Mouse (Mus musculus) neural tube, embryonic 15.5 days (tissue): ENCODE results near the gene St3gal5. TPM values are rescaled to one million over a fixed set of nuclear protein-coding genes. Genes with fewer than 3 reads are reported as not detected.
A peak's percentile ranks its signal among the peaks of the same experiment; 100 is the strongest.

Source experiments
- ATAC-seq: fragments of 200-750 bp; cut with Nextera tagmentation; 2 replicates; pipeline ENCODE4 v1.8.0; 2017; ENCODE audit warnings: mild to moderate bottlenecking, moderate TSS enrichment, moderate library complexity; ENCODE audit not compliant: low FRiP score
- H3K27ac ChIP-seq: fragments of 300-500 bp; sonication (generic); replicated peaks from 2 replicates; pipeline ENCODE4 v1.5.1; 2015; ENCODE audit warnings: mild to moderate bottlenecking, inconsistent platforms
- H3K27me3 ChIP-seq: fragments of 300-500 bp; sonication (generic); replicated peaks from 2 replicates; pipeline ENCODE4 v1.6.1; 2015; ENCODE audit warnings: inconsistent platforms
- H3K36me3 ChIP-seq: fragments of 300-500 bp; sonication (generic); 2 replicates; pipeline ENCODE4 v1.6.1; 2015; ENCODE audit warnings: inconsistent platforms
- H3K4me1 ChIP-seq: fragments of 300-500 bp; sonication (generic); 2 replicates; pipeline ENCODE4 v1.6.1; 2015; ENCODE audit warnings: inconsistent platforms
- H3K4me2 ChIP-seq: fragments of 300-500 bp; sonication (generic); 2 replicates; pipeline ENCODE4 v1.6.1; 2015; ENCODE audit warnings: inconsistent platforms, mild to moderate bottlenecking, moderate library complexity
- H3K4me3 ChIP-seq: fragments of 300-500 bp; sonication (generic); replicated peaks from 2 replicates; pipeline ENCODE4 v1.5.1; 2015; ENCODE audit warnings: mild to moderate bottlenecking, inconsistent platforms
- H3K9ac ChIP-seq: fragments of 300-500 bp; sonication (generic); replicated peaks from 2 replicates; pipeline ENCODE4 v1.6.1; 2015; ENCODE audit warnings: mild to moderate bottlenecking, inconsistent platforms
- H3K9me3 ChIP-seq: fragments of 300-500 bp; sonication (generic); replicated peaks from 2 replicates; pipeline ENCODE4 v1.6.1; 2016; ENCODE audit warnings: inconsistent platforms
- WGBS: fragments of 180-500 bp; shearing (Covaris S2); methylation state at CpG from one replicate; pipeline ENCODE4 v1.1.7; 2015; ENCODE audit warnings: mixed read lengths; 5-methylcytosine and 5-hydroxymethylcytosine counted together
- polyA plus RNA-seq: library from polyadenylated mRNA; unstranded; fragments of >200 nt; fragmentation: Nextera tagmentation; extraction: Ambion mirVana; gene quantifications from 2 replicates; pipeline ENCODE4 v1.2.1, GENCODE M21; 2015

The St3gal5 gene
- polyA plus RNA-seq, 1 experiment from 2014 or later: 76.0 TPM

DNA sequence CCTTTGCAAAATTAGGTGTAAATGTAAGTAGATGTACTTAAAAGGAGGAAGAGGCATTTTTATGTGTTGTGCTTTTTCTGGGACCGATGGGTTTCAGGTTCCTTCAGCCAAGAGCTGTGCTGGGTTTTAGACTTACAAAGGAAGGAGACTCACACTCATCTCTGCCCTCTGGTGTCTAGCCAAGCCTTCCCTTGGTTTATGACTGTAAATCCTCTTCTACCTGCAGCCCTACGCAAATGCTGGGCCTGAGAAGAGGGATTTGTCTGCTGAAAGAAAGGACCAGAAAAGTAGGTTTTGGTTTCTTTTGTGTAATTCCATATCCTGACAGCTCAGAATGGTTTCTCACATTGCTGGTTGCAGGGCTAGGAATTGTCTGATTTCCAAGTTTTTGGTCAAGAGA is 1.3 kb downstream of the St3gal5 start:
- WGBS: 4% methylated on average over 2 of the region's 2 CpGs
- Histone ChIP-seq H3K9me3 (no peaks in the 10 kb centered on the region), H3K36me3 (no peaks in the 10 kb centered on the region), H3K27me3 (no peaks in the 10 kb centered on the region), H3K9ac (0 out of 2 replicates have a peak overlapping the region, but pooled peaks have one; percentile 93), H3K4me2 (peak overlapping the region; percentile 76), H3K27ac (no peak overlapping the region), H3K4me3 (peak overlapping the region; percentile 90), H3K4me1 (peaks cover 34% of the 10 kb centered on the region)
- ATAC-seq: no peak

DNA sequence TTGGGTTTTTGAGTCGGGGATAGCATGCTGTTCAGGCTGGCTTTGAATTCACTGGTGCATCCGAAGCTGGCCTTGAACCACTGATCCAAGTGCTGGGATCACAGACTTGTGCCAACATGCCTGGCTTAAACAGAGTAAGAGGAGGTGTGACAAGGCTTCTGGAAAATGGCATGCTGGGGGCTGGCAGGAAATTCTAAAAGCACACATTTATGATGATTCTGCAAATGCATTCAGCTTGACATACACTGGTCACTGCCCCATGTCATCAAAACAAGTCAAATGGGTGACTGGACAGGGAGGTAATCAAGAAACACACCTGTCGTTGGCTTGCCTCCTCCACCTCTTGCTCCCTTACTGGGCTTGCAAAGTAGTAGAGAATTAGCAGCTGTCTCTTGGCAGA is 1.9 kb downstream of the St3gal5 start:
- Histone ChIP-seq H3K27ac (no peak overlapping the region), H3K4me1 (peaks cover 34% of the 10 kb centered on the region), H3K4me3 (peak overlapping the region; percentile 90), H3K9ac (0 out of 2 replicates have a peak overlapping the region, but pooled peaks have one; percentile 93), H3K4me2 (peak overlapping the region; percentile 76), H3K27me3 (no peaks in the 10 kb centered on the region), H3K9me3 (no peaks in the 10 kb centered on the region), H3K36me3 (no peaks in the 10 kb centered on the region)
- ATAC-seq: no peak
- 82% methylated on average over 3 of the region's 3 CpGs for WGBS

DNA sequence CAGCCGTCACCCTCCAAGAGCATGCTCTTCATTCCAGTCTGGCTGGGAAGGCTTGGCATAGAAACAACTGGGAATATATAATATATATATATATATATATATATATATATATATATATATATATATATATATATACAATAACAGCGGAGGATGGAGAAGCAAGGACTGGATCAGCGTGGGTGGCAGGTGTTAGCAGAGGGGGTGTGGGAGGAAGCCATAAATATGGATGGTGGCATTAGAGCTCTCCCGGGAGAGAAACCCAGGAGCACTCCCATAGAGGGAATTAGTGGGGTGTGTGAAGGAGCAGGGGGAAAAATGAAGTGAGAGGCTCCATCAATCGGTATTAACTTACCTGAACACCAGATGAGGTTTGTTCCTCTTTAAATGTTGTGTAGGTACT is 2.8 kb downstream of the St3gal5 start:
- Histone ChIP-seq H3K27me3 (no peaks in the 10 kb centered on the region), H3K4me3 (no peak overlapping the region), H3K9ac (no peak overlapping the region), H3K36me3 (no peaks in the 10 kb centered on the region), H3K4me2 (peak overlapping the region; percentile 76), H3K27ac (no peak overlapping the region), H3K4me1 (peaks cover 34% of the 10 kb centered on the region), H3K9me3 (no peaks in the 10 kb centered on the region)
- ATAC-seq: no peak
- WGBS: 45% methylated on average over 5 of the region's 5 CpGs

DNA sequence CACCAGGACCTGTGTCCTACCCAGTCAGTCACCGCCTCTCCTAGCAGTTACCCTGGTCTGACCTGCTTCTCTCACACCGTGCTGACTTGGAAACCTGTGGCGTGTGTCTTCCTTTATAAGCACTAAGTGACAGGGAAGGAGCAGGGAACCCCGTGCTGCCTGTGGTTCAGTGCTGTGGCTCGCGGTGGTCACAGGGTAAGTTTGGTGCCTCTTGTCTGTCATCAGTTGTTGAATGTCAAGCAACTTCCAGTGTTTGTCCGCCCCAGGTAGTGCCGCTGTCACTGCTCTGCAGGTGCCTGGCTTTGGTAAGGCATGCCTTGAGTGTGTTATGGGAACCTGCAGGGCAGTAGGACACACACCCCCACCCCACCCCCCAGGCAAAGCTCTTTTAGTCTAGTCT is 3.5 kb downstream of the St3gal5 start:
- ATAC-seq: no peak
- 86% methylated on average over 8 of the region's 8 CpGs for WGBS
- H3K4me2 ChIP-seq: 0 out of 2 replicates have a peak overlapping the region, but pooled peaks have one; percentile 17

DNA sequence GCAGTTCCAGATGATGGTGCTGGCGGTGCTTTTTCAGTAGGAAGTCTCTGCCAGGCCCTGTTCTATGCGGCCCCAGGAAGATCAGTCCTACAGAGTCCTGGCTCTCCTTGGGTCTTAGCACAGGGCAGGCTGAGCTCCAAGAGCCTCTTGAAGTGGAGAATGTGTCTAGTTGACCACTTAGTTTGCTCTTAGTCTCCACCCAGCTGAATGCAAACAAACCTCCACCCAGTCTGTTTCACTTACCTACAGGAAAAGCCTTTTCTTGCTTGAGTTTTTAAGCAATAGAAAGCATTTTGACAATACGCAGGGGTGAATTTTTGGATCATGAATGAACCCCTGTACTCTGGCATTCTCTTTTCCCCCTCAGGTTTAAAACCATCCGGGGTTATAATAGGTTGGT is 4.0 kb downstream of the St3gal5 start:
- no peak for ATAC-seq
- Histone ChIP-seq H3K27ac (no peak overlapping the region), H3K9ac (no peak overlapping the region), H3K27me3 (no peaks in the 10 kb centered on the region), H3K9me3 (no peaks in the 10 kb centered on the region), H3K4me3 (no peak overlapping the region), H3K4me1 (peaks cover 33% of the 10 kb centered on the region), H3K36me3 (no peaks in the 10 kb centered on the region), H3K4me2 (no peak overlapping the region)
- 87% methylated on average over 4 of the region's 4 CpGs for WGBS

More for the DNA sequence above, 3.5 kb downstream of the St3gal5 start:
- Histone ChIP-seq H3K36me3 (no peaks in the 10 kb centered on the region), H3K27ac (no peak overlapping the region), H3K27me3 (no peaks in the 10 kb centered on the region), H3K9ac (no peak overlapping the region), H3K4me3 (no peak overlapping the region), H3K9me3 (no peaks in the 10 kb centered on the region), H3K4me1 (peaks cover 34% of the 10 kb centered on the region)

DNA sequence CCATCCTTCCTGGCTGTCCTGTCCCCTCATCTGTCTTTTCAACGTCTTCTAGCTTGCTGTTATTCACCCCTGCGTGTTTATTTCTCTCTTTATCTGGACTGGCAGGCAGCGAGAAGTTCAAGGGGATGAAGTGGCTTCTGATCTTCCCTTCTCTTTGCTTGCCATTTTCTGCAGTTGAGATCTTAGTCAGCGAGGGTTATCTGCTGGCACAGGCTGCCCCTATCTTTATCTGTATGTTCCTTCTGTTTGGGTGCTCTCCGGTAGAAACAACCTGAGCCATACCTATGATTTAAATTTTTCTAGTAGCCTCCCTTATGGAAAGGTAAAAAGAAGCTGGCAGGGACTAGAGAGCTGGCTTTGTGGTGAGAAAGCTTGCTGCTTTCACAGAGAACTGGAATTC is 4.7 kb downstream of the St3gal5 start:
- no peaks in the 10 kb centered on the region for H3K36me3 ChIP-seq
- no peaks in the 10 kb centered on the region for H3K27me3 ChIP-seq
- no peak overlapping the region for H3K4me3 ChIP-seq
- H3K27ac ChIP-seq: no peak overlapping the region
- no peaks in the 10 kb centered on the region for H3K9me3 ChIP-seq
- no peak overlapping the region for H3K4me2 ChIP-seq
- WGBS: 78% methylated on average over 5 of the region's 5 CpGs
- peaks cover 27% of the 10 kb centered on the region for H3K4me1 ChIP-seq
- ATAC-seq: no peak
- H3K9ac ChIP-seq: no peak overlapping the region

DNA sequence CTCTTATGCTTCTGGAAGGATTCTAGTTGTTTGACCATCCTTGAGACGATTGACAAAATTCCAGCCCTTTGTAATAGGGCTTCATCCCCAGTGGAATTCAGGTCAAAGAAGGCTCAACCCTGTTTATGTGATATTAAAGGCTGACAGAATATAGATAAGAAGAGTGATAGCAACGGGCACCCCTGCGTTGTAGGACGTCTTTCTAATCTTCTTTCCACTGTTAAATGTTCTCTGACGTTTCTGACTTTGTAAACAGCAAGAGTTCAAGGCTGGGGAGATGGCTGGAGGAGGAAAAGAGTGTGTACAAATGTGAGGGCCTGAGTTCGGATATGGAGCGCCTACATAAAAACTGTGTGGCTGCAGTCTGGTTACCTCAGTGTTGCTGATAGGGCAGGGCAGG is 7.1 kb downstream of the St3gal5 start:
- H3K27ac ChIP-seq: no peak overlapping the region
- H3K4me1 ChIP-seq: peaks cover 30% of the 10 kb centered on the region
- H3K9me3 ChIP-seq: no peaks in the 10 kb centered on the region
- WGBS: 90% methylated on average over 7 of the region's 7 CpGs
- H3K9ac ChIP-seq: no peak overlapping the region
- H3K4me2 ChIP-seq: no peak overlapping the region
- no peak for ATAC-seq
- no peaks in the 10 kb centered on the region for H3K27me3 ChIP-seq
- no peak overlapping the region for H3K4me3 ChIP-seq
- H3K36me3 ChIP-seq: no peaks in the 10 kb centered on the region

DNA sequence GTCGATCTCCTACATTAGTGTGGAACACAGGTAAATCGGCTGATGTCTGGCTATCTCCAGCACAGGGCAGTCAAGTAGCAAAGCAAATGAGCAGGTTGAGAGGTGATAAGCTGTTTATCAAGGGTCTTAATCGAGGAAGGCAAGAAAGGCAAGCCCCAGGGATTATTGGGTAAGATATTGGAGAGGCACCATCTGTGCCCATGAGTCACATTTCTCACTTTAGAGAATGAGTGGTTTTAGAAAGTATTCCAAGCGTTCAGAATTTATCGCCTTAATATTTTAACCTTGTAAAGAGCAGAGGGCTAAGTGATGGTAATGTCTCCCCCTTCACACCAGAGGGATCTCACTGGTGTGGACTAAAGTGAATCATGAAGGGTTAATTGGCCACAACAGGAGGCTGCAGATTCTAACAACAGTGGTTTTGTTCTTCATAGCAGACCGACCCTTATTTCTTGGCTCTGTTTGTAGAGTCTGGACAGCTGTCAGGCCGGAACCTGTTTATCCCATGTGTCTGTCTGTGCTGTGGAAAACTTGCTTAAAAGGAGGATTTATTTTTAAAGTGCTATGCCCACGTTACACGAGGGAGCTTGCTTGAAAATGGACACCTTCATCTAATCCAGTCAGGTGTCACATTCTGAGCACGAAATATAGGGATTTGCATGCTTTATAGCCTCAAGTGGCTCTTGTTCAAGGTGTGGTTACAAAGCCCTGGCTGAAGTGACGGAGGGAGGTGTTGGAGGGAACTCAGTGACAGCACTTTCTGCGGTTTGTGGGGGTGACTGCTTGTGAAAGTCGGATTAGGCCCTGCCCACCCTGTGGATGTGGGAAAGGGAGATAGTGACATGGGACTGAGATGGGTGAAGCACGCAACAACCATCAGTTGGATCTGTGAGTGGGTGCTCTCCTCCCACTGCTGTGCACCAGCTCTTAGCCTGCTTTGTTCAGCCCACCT is 11.8 kb downstream of the St3gal5 start:
- no peak for ATAC-seq
- H3K9ac ChIP-seq: no peak overlapping the region

DNA sequence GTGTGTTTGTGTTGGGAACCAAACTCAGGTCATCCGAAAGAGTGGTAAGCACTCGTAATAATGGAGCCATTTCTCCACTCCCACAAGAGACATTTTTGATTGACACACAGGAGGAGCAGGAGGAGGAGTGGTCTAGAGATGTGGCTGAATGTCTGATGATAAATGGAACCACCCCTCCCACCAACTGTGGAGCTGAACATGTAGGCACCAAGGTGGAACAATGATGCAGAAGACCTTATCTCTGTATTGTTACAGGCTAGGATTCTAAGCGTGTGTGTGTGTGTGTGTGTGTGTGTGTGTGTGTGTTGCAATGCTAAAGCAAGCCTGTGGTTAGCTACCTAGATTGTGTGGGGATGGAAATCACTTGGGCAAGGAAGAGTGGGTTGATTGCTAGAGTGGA is 13.2 kb downstream of the St3gal5 start:
- Histone ChIP-seq H3K36me3 (no peaks in the 10 kb centered on the region), H3K27ac (no peak overlapping the region), H3K9ac (no peak overlapping the region), H3K9me3 (no peaks in the 10 kb centered on the region), H3K4me2 (no peak overlapping the region), H3K27me3 (no peaks in the 10 kb centered on the region), H3K4me3 (no peak overlapping the region), H3K4me1 (peaks cover 29% of the 10 kb centered on the region)
- ATAC-seq: no peak
- 83% methylated on average over 3 of the region's 3 CpGs for WGBS

More for the DNA sequence above, 11.8 kb downstream of the St3gal5 start:
- no peak overlapping the region for H3K4me2 ChIP-seq
- no peak overlapping the region for H3K4me3 ChIP-seq
- H3K9me3 ChIP-seq: no peaks in the 10 kb centered on the region
- peaks cover 29% of the 10 kb centered on the region for H3K4me1 ChIP-seq
- H3K36me3 ChIP-seq: no peaks in the 10 kb centered on the region
- WGBS: 62% methylated on average over 14 of the region's 14 CpGs
- no peaks in the 10 kb centered on the region for H3K27me3 ChIP-seq
- no peak overlapping the region for H3K27ac ChIP-seq

DNA sequence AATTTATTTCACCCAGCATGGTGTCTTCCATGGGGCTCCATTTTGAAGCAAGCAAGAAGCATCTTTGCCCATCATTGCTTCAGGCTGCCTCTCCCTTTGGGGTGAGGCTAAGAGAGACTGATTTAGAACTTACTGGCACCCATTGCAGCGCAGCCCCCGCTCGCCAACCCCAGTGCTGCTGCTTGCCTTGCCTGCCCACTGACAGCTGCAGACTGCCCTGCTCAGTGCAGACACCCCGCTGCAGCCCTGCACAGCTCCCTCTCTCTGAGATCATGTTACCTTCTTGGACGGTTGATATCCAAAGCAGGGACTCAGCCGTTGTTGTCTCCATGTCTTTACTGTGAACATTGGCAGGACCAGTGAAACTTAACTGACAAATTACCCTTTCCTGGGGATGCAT is 15.2 kb downstream of the St3gal5 start:
- Histone ChIP-seq H3K27ac (no peak overlapping the region), H3K9me3 (no peaks in the 10 kb centered on the region), H3K9ac (no peak overlapping the region), H3K27me3 (no peaks in the 10 kb centered on the region), H3K4me2 (no peak overlapping the region), H3K4me3 (no peak overlapping the region), H3K4me1 (peaks cover 29% of the 10 kb centered on the region), H3K36me3 (no peaks in the 10 kb centered on the region)
- peak; percentile 26; the same call in 1 of the 2 replicates for ATAC-seq
- 42% methylated on average over 6 of the region's 6 CpGs for WGBS

DNA sequence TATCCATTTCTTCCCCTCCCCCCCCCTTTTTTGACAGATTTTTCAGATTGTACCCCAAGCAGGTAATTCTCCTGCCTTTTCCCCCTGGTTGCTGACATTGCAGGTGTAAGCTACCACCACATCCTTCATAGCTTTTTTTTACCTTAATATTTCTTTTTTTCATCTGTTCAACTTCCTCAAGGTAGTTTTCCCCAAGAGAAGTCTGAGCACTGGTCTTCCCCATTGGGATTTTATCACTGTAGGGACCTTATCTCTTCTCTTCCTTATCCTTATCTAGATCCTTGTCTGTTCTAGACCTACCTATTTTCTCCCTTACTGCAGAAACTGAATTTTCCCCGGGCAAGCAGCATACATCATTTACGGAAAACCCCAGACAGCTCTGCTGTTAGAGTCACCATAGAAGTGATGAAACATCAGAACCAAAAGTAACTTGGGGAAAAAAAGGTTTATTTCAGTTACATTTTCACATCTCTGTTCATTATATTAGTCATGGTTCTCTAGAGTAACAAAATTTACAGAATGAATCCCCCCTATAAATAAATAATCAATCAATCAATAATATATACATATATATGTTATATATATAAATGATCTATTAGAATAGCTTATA is 15.8 kb downstream of the St3gal5 start:
- H3K27ac ChIP-seq: no peak overlapping the region
- H3K4me2 ChIP-seq: no peak overlapping the region
- WGBS: 88% methylated on average over 2 of the region's 2 CpGs

DNA sequence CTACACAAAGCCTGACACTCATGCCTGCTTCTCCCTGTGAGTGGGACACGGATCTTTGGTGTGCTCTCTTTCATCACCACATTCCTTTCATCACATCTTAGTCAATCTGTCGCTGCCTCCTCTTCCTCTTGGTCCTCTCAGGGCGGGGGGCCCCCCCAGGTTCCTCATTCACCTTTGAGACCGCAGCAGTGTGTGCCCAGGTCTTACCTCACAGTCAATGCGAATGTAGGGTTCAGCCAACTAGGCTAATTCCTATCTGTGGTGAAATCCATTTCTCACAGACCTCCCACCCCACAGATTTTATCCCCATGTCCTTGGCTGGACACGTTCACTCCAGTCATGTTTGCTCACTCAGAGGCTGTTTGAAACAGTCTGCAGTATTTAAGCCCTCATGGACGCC is 17.5 kb downstream of the St3gal5 start:
- ATAC-seq: no peak
- Histone ChIP-seq H3K27ac (no peak overlapping the region), H3K4me3 (no peak overlapping the region), H3K9me3 (no peaks in the 10 kb centered on the region), H3K4me1 (peaks cover 17% of the 10 kb centered on the region), H3K36me3 (no peaks in the 10 kb centered on the region), H3K9ac (no peak overlapping the region), H3K27me3 (no peaks in the 10 kb centered on the region), H3K4me2 (no peak overlapping the region)
- 92% methylated on average over 7 of the region's 7 CpGs for WGBS

More for the DNA sequence above, 15.8 kb downstream of the St3gal5 start:
- no peaks in the 10 kb centered on the region for H3K27me3 ChIP-seq
- H3K4me3 ChIP-seq: no peak overlapping the region
- no peaks in the 10 kb centered on the region for H3K9me3 ChIP-seq
- peaks cover 29% of the 10 kb centered on the region for H3K4me1 ChIP-seq
- ATAC-seq: no peak
- no peak overlapping the region for H3K9ac ChIP-seq
- no peaks in the 10 kb centered on the region for H3K36me3 ChIP-seq
